Mouse (Mus musculus): ENCODE measurements at regions not wholly inside any gene's neighbourhood (a gene's known extent, or its start where the extent isn't known, plus 50 kb on each side); places are given as distances from the start of the nearest gene placed in this dataset.

DNA sequence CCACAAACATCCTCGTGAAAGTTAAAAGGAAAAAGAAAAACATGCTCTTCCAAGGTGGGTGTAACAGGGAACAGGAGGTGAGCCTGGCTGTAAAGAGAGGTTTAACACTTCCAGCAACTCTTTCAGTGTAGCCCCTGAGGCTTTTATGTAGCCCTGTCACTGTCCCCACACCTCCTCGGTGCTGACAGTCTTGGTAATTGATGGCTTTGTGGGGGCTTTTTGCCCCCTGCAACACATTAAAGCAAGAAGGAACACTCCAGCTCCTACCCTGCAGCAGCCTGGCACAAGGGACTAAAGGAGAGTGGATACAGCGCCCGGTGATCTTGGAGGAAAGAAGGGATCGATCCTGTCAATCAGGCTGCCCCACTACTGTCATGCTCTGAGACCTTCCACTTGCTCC lies 181.8 kb downstream of the Fam169b start:
- TF ChIP-seq CTCF (IDR thresholded peaks at IDR 0.05; ENCODE audit: borderline replicate concordance, control insufficient read depth, extremely low read depth, insufficient read depth, low read length, poor library complexity), result no peak
- TF ChIP-seq POLR2A (IDR thresholded peaks at IDR 0.05; ENCODE audit: control insufficient read depth, extremely low read depth, insufficient read depth, low read length, poor library complexity), result no peak
